11 mouse cellular contexts compared by ENCODE assay signal in genomic region chr11:84697521-84697920, GRCm38 (mm10).
DNase-seq lines count a peak whose midpoint lies in the region; ATAC-seq and TF ChIP-seq lines count a peak whose summit lies in the region.
"Had no signal": no experiment of that assay in that cellular context is flagged by ENCODE, and none has a peak within 500 bp of the region (broad histone marks: within the 10 kb centered on the region; RNA-seq: fewer than 3 reads in every experiment).

No protein-coding gene starts in this region.

- no peak for ATAC-seq in kidney, postnatal 0 days (replicated peaks; ENCODE audit: low FRiP score, low read depth)

- intact Hi-C loops in left cerebral cortex, postnatal 4 days (cut with DNase I): no loop called here

- no peaks in the 10 kb centered on the region for H3K9me3 ChIP-seq in kidney, postnatal 0 days (replicated peaks; ENCODE audit: low read length)
- H3K9me3 ChIP-seq: limb, embryonic 15.5 days had no signal

- no peak for TF ChIP-seq CTCF in kidney, postnatal 0 days (IDR thresholded peaks at IDR 0.05; ENCODE audit: low read depth)

- H3K4me1 ChIP-seq in kidney, postnatal 0 days (replicated peaks; ENCODE audit: insufficient read depth, low read length): no peaks in the 10 kb centered on the region
- H3K4me1 ChIP-seq: limb, embryonic 15.5 days had no signal

- no peaks in the 10 kb centered on the region for H3K36me3 ChIP-seq in kidney, postnatal 0 days (ENCODE audit: insufficient read depth, low read length)
- H3K36me3 ChIP-seq: limb, embryonic 15.5 days had no signal

- H3K4me3 ChIP-seq in kidney, postnatal 0 days (replicated peaks; ENCODE audit: low read depth, low read length): no peak overlapping the region
- H3K4me3 ChIP-seq: limb, embryonic 15.5 days had no signal

- 0 out of 2 replicates have a peak, but pooled peaks cover 9% of the 10 kb centered on the region for H3K27me3 ChIP-seq in kidney, postnatal 0 days (ENCODE audit: insufficient read depth, low read length)

- no peak overlapping the region for H3K4me2 ChIP-seq in kidney, postnatal 0 days (ENCODE audit: low read length)
- H3K4me2 ChIP-seq: hindbrain, embryonic 14.5 days; limb, embryonic 15.5 days had no signal

- H3K27ac ChIP-seq in kidney, postnatal 0 days: no peak overlapping the region
- H3K27ac ChIP-seq: hindbrain, embryonic 14.5 days; limb, embryonic 15.5 days had no signal

- H3K9ac ChIP-seq in kidney, postnatal 0 days (ENCODE audit: low read depth, low read length): no peak overlapping the region
- H3K9ac ChIP-seq: hindbrain, embryonic 14.5 days; limb, embryonic 15.5 days had no signal

- peak; percentile 43 for DNase-seq in kidney, postnatal 0 days (ENCODE audit: low spot score)
- no peak for DNase-seq in kidney, postnatal 36 days
- DNase-seq in ZHBTc4 (ENCODE audit: low read depth, low spot score): peak; percentile 59
- peak; percentile 84 for DNase-seq in layer of hippocampus, adult 9-11 months
- DNase-seq in left cerebral cortex, postnatal 4 days: peak; percentile 23
- DNase-seq in adrenal gland, postnatal 36 days: no peak
- no peak for DNase-seq in cerebellum, adult 9-11 months
- DNase-seq in heart, adult 9 months (ENCODE audit: low spot score in 2 of 2): no peak
- DNase-seq: kidney, adult 9 months had no signal

- WGBS in kidney, postnatal 0 days: 23% methylated on average over 5 of the region's 5 CpGs

Comparison
In these comparisons a context has a peak if more than half of its experiments do, and no peak if none do; other contexts are left out.
1. DNase-seq: peak in kidney, postnatal 0 days (single experiment), ZHBTc4 (single experiment), layer of hippocampus, adult 9-11 months (single experiment) and left cerebral cortex, postnatal 4 days (single experiment); none in kidney, postnatal 36 days (0 of 2), adrenal gland, postnatal 36 days (0 of 2), cerebellum, adult 9-11 months (single experiment) and heart, adult 9 months (0 of 2).